Mouse (Mus musculus) testis, adult 2 months (tissue): ENCODE measurements around the gene Gm42906. TPM values are rescaled to one million over a fixed set of nuclear protein-coding genes. Genes with fewer than 3 reads are reported as not detected.

Experiments used
- H3K27ac ChIP-seq: fragments of 200-500 bp; 2 replicates; pipeline ENCODE4 v1.5.1; 2012; ENCODE audit warnings: low read depth, low read length; ENCODE audit not compliant: control insufficient read depth, insufficient read depth
- H3K27me3 ChIP-seq: fragments of 200-500 bp; 2 replicates; pipeline ENCODE4 v1.6.1; 2012; ENCODE audit warnings: mild to moderate bottlenecking, low read length, moderate library complexity; ENCODE audit not compliant: control insufficient read depth, insufficient read depth
- H3K36me3 ChIP-seq: fragments of 200-500 bp; 2 replicates; pipeline ENCODE4 v1.6.1; 2012; ENCODE audit warnings: mild to moderate bottlenecking, low read length; ENCODE audit not compliant: control insufficient read depth, insufficient read depth
- H3K4me1 ChIP-seq: fragments of 200-500 bp; 2 replicates; pipeline ENCODE4 v1.6.1; 2012; ENCODE audit warnings: low read length; ENCODE audit not compliant: control insufficient read depth, insufficient read depth
- H3K4me3 ChIP-seq: fragments of 200-500 bp; 2 replicates; pipeline ENCODE4 v1.5.1; 2012; ENCODE audit warnings: low read depth, mild to moderate bottlenecking, low read length, moderate library complexity, mixed read lengths; ENCODE audit not compliant: control insufficient read depth
- CTCF ChIP-seq: fragments of 200-500 bp; IDR thresholded peaks from 2 replicates; pipeline ENCODE4 v1.5.1; 2012; ENCODE audit warnings: low read depth, mild to moderate bottlenecking, inconsistent platforms, low read length, moderate library complexity; ENCODE audit not compliant: control insufficient read depth, insufficient read depth, insufficient replicate concordance
- POLR2A ChIP-seq: fragments of 200-500 bp; IDR thresholded peaks from 2 replicates; pipeline ENCODE4 v1.6.1; 2012; ENCODE audit warnings: low read depth, mild to moderate bottlenecking, inconsistent platforms, low read length, moderate library complexity; ENCODE audit not compliant: control insufficient read depth
- polyA plus RNA-seq: library from polyadenylated mRNA; depleted of rRNA; stranded (reverse); fragments of >200 nt; gene quantifications from 2 replicates; pipeline ENCODE4 v1.2.3, GENCODE M21; 2012

Gene Gm42906
- polyA plus RNA-seq, 1 experiment, result not detected

GRCm38 (mm10) chr5:151417421-151418038 is 10.4 kb downstream of the Gm42906 start:
- TF ChIP-seq POLR2A (no peak), CTCF (no peak)
- H3K27me3 ChIP-seq, result no peaks in the 10 kb centered on the region
- H3K36me3 ChIP-seq, result no peaks in the 10 kb centered on the region
- H3K4me3 ChIP-seq, result no peak overlapping the region
- no peaks in the 10 kb centered on the region for H3K4me1 ChIP-seq
- 0 out of 2 replicates have a peak overlapping the region, but pooled peaks have one; percentile 3 for H3K27ac ChIP-seq

- Histone ChIP-seq H3K27me3 (no peaks in the 10 kb centered on the region), H3K4me3 (no peak overlapping the region), H3K36me3 (no peaks in the 10 kb centered on the region), H3K27ac (no peak overlapping the region), H3K4me1 (no peaks in the 10 kb centered on the region)
- TF ChIP-seq POLR2A (no peak), CTCF (no peak)
These were observed 11.0 kb downstream of the Gm42906 start for GRCm38 (mm10) chr5:151416988-151417387.

GRCm38 (mm10) chr5:151413617-151414016 is 14.3 kb downstream of the Gm42906 start:
- Histone ChIP-seq H3K27me3 (no peaks in the 10 kb centered on the region), H3K4me3 (no peak overlapping the region), H3K27ac (no peak overlapping the region), H3K4me1 (no peaks in the 10 kb centered on the region), H3K36me3 (no peaks in the 10 kb centered on the region)
- TF ChIP-seq POLR2A (no peak), CTCF (no peak)

GRCm38 (mm10) chr5:151412666-151413463 is 15.1 kb downstream of the Gm42906 start:
- no peak overlapping the region for H3K27ac ChIP-seq
- no peaks in the 10 kb centered on the region for H3K4me1 ChIP-seq
- no peak overlapping the region for H3K4me3 ChIP-seq
- no peaks in the 10 kb centered on the region for H3K36me3 ChIP-seq
- no peak for TF ChIP-seq POLR2A
- TF ChIP-seq CTCF, result no peak
- H3K27me3 ChIP-seq, result no peaks in the 10 kb centered on the region

GRCm38 (mm10) chr5:151410006-151410405 is 18.0 kb downstream of the Gm42906 start:
- Histone ChIP-seq H3K4me1 (no peaks in the 10 kb centered on the region), H3K36me3 (no peaks in the 10 kb centered on the region), H3K27ac (no peak overlapping the region), H3K4me3 (no peak overlapping the region), H3K27me3 (no peaks in the 10 kb centered on the region)
- no peak for TF ChIP-seq POLR2A
- TF ChIP-seq CTCF, result no peak

- H3K36me3 ChIP-seq, result no peaks in the 10 kb centered on the region
- TF ChIP-seq POLR2A (no peak), CTCF (no peak)
- H3K27ac ChIP-seq, result no peak overlapping the region
- no peaks in the 10 kb centered on the region for H3K4me1 ChIP-seq
- no peaks in the 10 kb centered on the region for H3K27me3 ChIP-seq
- H3K4me3 ChIP-seq, result no peak overlapping the region
These were observed 18.7 kb downstream of the Gm42906 start for GRCm38 (mm10) chr5:151409282-151409681.

GRCm38 (mm10) chr5:151408124-151408900 is 19.7 kb downstream of the Gm42906 start:
- no peak for TF ChIP-seq POLR2A
- TF ChIP-seq CTCF, result no peak
- H3K27me3 ChIP-seq, result no peaks in the 10 kb centered on the region

More at GRCm38 (mm10) chr5:151408124-151408900, 19.7 kb downstream of the Gm42906 start:
- Histone ChIP-seq H3K27ac (no peak overlapping the region), H3K36me3 (no peaks in the 10 kb centered on the region), H3K4me1 (no peaks in the 10 kb centered on the region), H3K4me3 (no peak overlapping the region)
